18 mouse cellular contexts compared by ENCODE assay signal in genomic region chr1:179581422-179581821, GRCm38 (mm10). TPM values are rescaled to one million over a fixed set of nuclear protein-coding genes. Genes with fewer than 3 reads are reported as not detected.
DNase-seq lines count a peak whose midpoint lies in the region; ATAC-seq and TF ChIP-seq lines count a peak whose summit lies in the region.
"Had no signal": no experiment of that assay in that cellular context is flagged by ENCODE, and none has a peak within 500 bp of the region (broad histone marks: within the 10 kb centered on the region; RNA-seq: fewer than 3 reads in every experiment).

No protein-coding gene starts in this region.

- H3K4me1 ChIP-seq in forebrain, embryonic 16.5 days (replicated peaks; ENCODE audit: control insufficient read depth, insufficient read depth, low read length) = peaks cover 16% of the 10 kb centered on the region
- H3K4me1 ChIP-seq in forebrain, embryonic 12.5 days = peaks cover 1% of the 10 kb centered on the region
- peaks cover 33% of the 10 kb centered on the region for H3K4me1 ChIP-seq in heart, postnatal 0 days (ENCODE audit: control insufficient read depth, insufficient read depth)
- peaks cover 21% of the 10 kb centered on the region for H3K4me1 ChIP-seq in heart, embryonic 11.5 days (ENCODE audit: control insufficient read depth, insufficient read depth, low read length)
- H3K4me1 ChIP-seq in neural tube, embryonic 13.5 days (replicated peaks) = peaks cover 28% of the 10 kb centered on the region
- H3K4me1 ChIP-seq in lung, adult 2 months (ENCODE audit: control insufficient read depth, insufficient read depth, low read length) = peaks cover 9% of the 10 kb centered on the region

- TF ChIP-seq CTCF in heart, postnatal 0 days (IDR thresholded peaks at IDR 0.05; ENCODE audit: low read depth) = no peak
- no peak for TF ChIP-seq CTCF in lung, adult 2 months (IDR thresholded peaks at IDR 0.05; ENCODE audit: insufficient read depth, low read length)

- H3K36me3 ChIP-seq in forebrain, embryonic 16.5 days (ENCODE audit: control insufficient read depth, insufficient read depth) = 0 out of 2 replicates have a peak, but pooled peaks cover 2% of the 10 kb centered on the region
- H3K36me3 ChIP-seq in forebrain, embryonic 12.5 days (replicated peaks) = peaks cover 11% of the 10 kb centered on the region; the same call in 1 of the 2 replicates
- peaks cover 13% of the 10 kb centered on the region for H3K36me3 ChIP-seq in heart, postnatal 0 days (replicated peaks; ENCODE audit: control insufficient read depth, insufficient read depth, low read length)
- no peaks in the 10 kb centered on the region; the same call in 1 of the 2 replicates for H3K36me3 ChIP-seq in heart, embryonic 11.5 days (ENCODE audit: control insufficient read depth, insufficient read depth, low read length)
- peaks cover 15% of the 10 kb centered on the region for H3K36me3 ChIP-seq in neural tube, embryonic 13.5 days

- TF ChIP-seq EP300 in heart, postnatal 0 days (IDR thresholded peaks at IDR 0.05; ENCODE audit: low read depth) = no peak

- 0 out of 2 replicates have a peak overlapping the region, but pooled peaks have one; percentile 17 for H3K9ac ChIP-seq in forebrain, embryonic 16.5 days (replicated peaks; ENCODE audit: low read depth, low read length)
- H3K9ac ChIP-seq in forebrain, embryonic 12.5 days = no peak overlapping the region
- no peak overlapping the region for H3K9ac ChIP-seq in heart, postnatal 0 days (replicated peaks; ENCODE audit: low read depth, low read length)
- no peak overlapping the region for H3K9ac ChIP-seq in heart, embryonic 11.5 days (ENCODE audit: low read depth, low read length)
- H3K9ac ChIP-seq in neural tube, embryonic 13.5 days = no peak overlapping the region

- no peaks in the 10 kb centered on the region for H3K9me3 ChIP-seq in forebrain, embryonic 16.5 days (ENCODE audit: control insufficient read depth, low read length)
- H3K9me3 ChIP-seq in forebrain, embryonic 12.5 days = no peaks in the 10 kb centered on the region
- no peaks in the 10 kb centered on the region for H3K9me3 ChIP-seq in heart, postnatal 0 days (replicated peaks; ENCODE audit: control insufficient read depth, low read length)
- no peaks in the 10 kb centered on the region for H3K9me3 ChIP-seq in heart, embryonic 11.5 days (replicated peaks; ENCODE audit: control insufficient read depth, low read length)
- no peaks in the 10 kb centered on the region for H3K9me3 ChIP-seq in neural tube, embryonic 13.5 days
- H3K9me3 ChIP-seq: embryonic facial prominence, embryonic 10.5 days had no signal

- H3K4me3 ChIP-seq in forebrain, embryonic 16.5 days (replicated peaks; ENCODE audit: low read length) = no peak overlapping the region
- H3K4me3 ChIP-seq in forebrain, embryonic 12.5 days (replicated peaks) = no peak overlapping the region
- no peak overlapping the region for H3K4me3 ChIP-seq in heart, postnatal 0 days (ENCODE audit: low read depth, low read length)
- no peak overlapping the region for H3K4me3 ChIP-seq in heart, embryonic 11.5 days (ENCODE audit: low read depth, low read length)
- no peak overlapping the region for H3K4me3 ChIP-seq in neural tube, embryonic 13.5 days
- H3K4me3 ChIP-seq in lung, adult 2 months (replicated peaks; ENCODE audit: extremely low read depth, low read depth, low read length) = no peak overlapping the region
- H3K4me3 ChIP-seq: embryonic facial prominence, embryonic 10.5 days; left cerebral cortex, adult 2 months had no signal

- DNase-seq in heart, postnatal 0 days (ENCODE audit: low spot score) = no peak
- no peak for DNase-seq in neural tube, embryonic 10.5 days (ENCODE audit: extremely low spot score, low spot score)
- no peak for DNase-seq in lung, adult 2 months
- DNase-seq: cerebellum, adult 8-10 months; gastrocnemius, postnatal 10 days; layer of hippocampus, adult 9-11 months; left cerebral cortex, postnatal 4 days; spleen, adult 18-20 months; thymus, postnatal 25 days had no signal

- 54% methylated on average over 10 of the region's 10 CpGs for WGBS in forebrain, embryonic 16.5 days
- WGBS in forebrain, embryonic 12.5 days = 88% methylated on average over 10 of the region's 10 CpGs
- 85% methylated on average over 10 of the region's 10 CpGs for WGBS in heart, postnatal 0 days
- WGBS in heart, embryonic 11.5 days (ENCODE audit: insufficient replicate concordance) = 91% methylated on average over 10 of the region's 10 CpGs
- WGBS in neural tube, embryonic 13.5 days = 62% methylated on average over 10 of the region's 10 CpGs
- 83% methylated on average over 10 of the region's 10 CpGs for WGBS in lung, adult 2 months

- peak; percentile 68 for ATAC-seq in forebrain, embryonic 16.5 days
- ATAC-seq in forebrain, embryonic 12.5 days (ENCODE audit: low FRiP score) = no peak
- no peak for ATAC-seq in heart, postnatal 0 days (ENCODE audit: insufficient read depth, low read depth)
- no peak for ATAC-seq in heart, embryonic 11.5 days (replicated peaks; ENCODE audit: insufficient number of reproducible peaks, low FRiP score, low TSS enrichment)
- no peak for ATAC-seq in neural tube, embryonic 13.5 days (ENCODE audit: low read depth)
- ATAC-seq: hindbrain, embryonic 16.5 days had no signal

- H3K27ac ChIP-seq in forebrain, embryonic 16.5 days (ENCODE audit: low read length) = peak overlapping the region; percentile 73
- H3K27ac ChIP-seq in forebrain, embryonic 12.5 days = no peak overlapping the region
- H3K27ac ChIP-seq in heart, postnatal 0 days (ENCODE audit: low read depth) = peak overlapping the region; percentile 44
- H3K27ac ChIP-seq in heart, embryonic 11.5 days (ENCODE audit: low read depth, low read length) = no peak overlapping the region
- peak overlapping the region; percentile 54; the same call in 1 of the 2 replicates for H3K27ac ChIP-seq in neural tube, embryonic 13.5 days (replicated peaks)
- H3K27ac ChIP-seq: embryonic facial prominence, embryonic 10.5 days; left cerebral cortex, adult 2 months had no signal

- no peaks in the 10 kb centered on the region for H3K27me3 ChIP-seq in forebrain, embryonic 16.5 days (replicated peaks; ENCODE audit: control insufficient read depth, insufficient read depth, low read length)
- H3K27me3 ChIP-seq in forebrain, embryonic 12.5 days = no peaks in the 10 kb centered on the region
- H3K27me3 ChIP-seq in heart, postnatal 0 days (ENCODE audit: control insufficient read depth, insufficient read depth, low read length) = no peaks in the 10 kb centered on the region
- H3K27me3 ChIP-seq in heart, embryonic 11.5 days (ENCODE audit: control insufficient read depth, insufficient read depth, low read length) = no peaks in the 10 kb centered on the region
- no peaks in the 10 kb centered on the region for H3K27me3 ChIP-seq in neural tube, embryonic 13.5 days
- H3K27me3 ChIP-seq: CH12.LX had no signal

- TF ChIP-seq POLR2A in lung, adult 2 months (IDR thresholded peaks at IDR 0.05; ENCODE audit: borderline replicate concordance, extremely low read depth, low read depth, low read length) = no peak

- peak overlapping the region; percentile 23; the same call in 1 of the 2 replicates for H3K4me2 ChIP-seq in forebrain, embryonic 16.5 days (ENCODE audit: low read length)
- H3K4me2 ChIP-seq in forebrain, embryonic 12.5 days = no peak overlapping the region
- H3K4me2 ChIP-seq in heart, postnatal 0 days (ENCODE audit: low read depth, low read length) = no peak overlapping the region
- H3K4me2 ChIP-seq in heart, embryonic 11.5 days = no peak overlapping the region; the same call in 1 of the 2 replicates
- H3K4me2 ChIP-seq in neural tube, embryonic 13.5 days = no peak overlapping the region
- H3K4me2 ChIP-seq: midbrain, embryonic 11.5 days had no signal

RNA-seq across cellular contexts. Expression of gene Cnst, which starts 35.3 kb away (rescaled TPM):
- polyA plus RNA-seq in forebrain, embryonic 16.5 days (2015; fragmentation: Nextera tagmentation; extraction: Ambion mirVana) = 32.4 and 34.0 TPM in 2 replicates
- polyA plus RNA-seq in forebrain, embryonic 12.5 days (2016; fragmentation: Nextera tagmentation; extraction: Ambion mirVana) = 26.9 and 29.0 TPM in 2 replicates
- 21.4 and 33.7 TPM in 2 replicates for total RNA-seq in heart, postnatal 0 days (2014; rRNA removed; ENCODE audit: low replicate concordance)
- polyA plus RNA-seq in heart, postnatal 0 days (2015; fragmentation: Nextera tagmentation; extraction: Ambion mirVana) = 19.6 and 21.5 TPM in 2 replicates
- 13.2 and 17.1 TPM in 2 replicates for polyA plus RNA-seq in heart, embryonic 11.5 days (2014; fragmentation: Nextera tagmentation; extraction: Ambion mirVana)
- 32.9 and 37.7 TPM in 2 replicates for polyA plus RNA-seq in neural tube, embryonic 13.5 days (2015; fragmentation: Nextera tagmentation; extraction: Ambion mirVana)
- polyA plus RNA-seq in lung, adult 2 months (2012; rRNA removed) = 16.2 and 22.5 TPM in 2 replicates

RNA-seq across cellular contexts. Expression of gene Tfb2m, which starts 35.4 kb away (rescaled TPM):
- polyA plus RNA-seq in forebrain, embryonic 16.5 days (2015; fragmentation: Nextera tagmentation; extraction: Ambion mirVana) = 45.5 and 52.0 TPM in 2 replicates
- 33.6 and 33.7 TPM in 2 replicates for polyA plus RNA-seq in forebrain, embryonic 12.5 days (2016; fragmentation: Nextera tagmentation; extraction: Ambion mirVana)
- total RNA-seq in heart, postnatal 0 days (2014; rRNA removed; ENCODE audit: low replicate concordance) = 15.9 and 20.4 TPM in 2 replicates
- polyA plus RNA-seq in heart, postnatal 0 days (2015; fragmentation: Nextera tagmentation; extraction: Ambion mirVana) = 34.7 and 37.3 TPM in 2 replicates
- 20.7 and 30.6 TPM in 2 replicates for polyA plus RNA-seq in heart, embryonic 11.5 days (2014; fragmentation: Nextera tagmentation; extraction: Ambion mirVana)
- polyA plus RNA-seq in neural tube, embryonic 13.5 days (2015; fragmentation: Nextera tagmentation; extraction: Ambion mirVana) = 33.9 and 35.5 TPM in 2 replicates
- polyA plus RNA-seq in lung, adult 2 months (2012; rRNA removed) = 6.6 and 8.4 TPM in 2 replicates

Comparison
In these comparisons a context has a peak if more than half of its experiments do, and no peak if none do; other contexts are left out.
1. H3K27ac ChIP-seq: peak in forebrain, embryonic 16.5 days (single experiment), heart, postnatal 0 days (single experiment) and neural tube, embryonic 13.5 days (single experiment); none in forebrain, embryonic 12.5 days (single experiment) and heart, embryonic 11.5 days (single experiment).